Mouse (Mus musculus): ENCODE measurements around the gene Fbn1.

DNA sequence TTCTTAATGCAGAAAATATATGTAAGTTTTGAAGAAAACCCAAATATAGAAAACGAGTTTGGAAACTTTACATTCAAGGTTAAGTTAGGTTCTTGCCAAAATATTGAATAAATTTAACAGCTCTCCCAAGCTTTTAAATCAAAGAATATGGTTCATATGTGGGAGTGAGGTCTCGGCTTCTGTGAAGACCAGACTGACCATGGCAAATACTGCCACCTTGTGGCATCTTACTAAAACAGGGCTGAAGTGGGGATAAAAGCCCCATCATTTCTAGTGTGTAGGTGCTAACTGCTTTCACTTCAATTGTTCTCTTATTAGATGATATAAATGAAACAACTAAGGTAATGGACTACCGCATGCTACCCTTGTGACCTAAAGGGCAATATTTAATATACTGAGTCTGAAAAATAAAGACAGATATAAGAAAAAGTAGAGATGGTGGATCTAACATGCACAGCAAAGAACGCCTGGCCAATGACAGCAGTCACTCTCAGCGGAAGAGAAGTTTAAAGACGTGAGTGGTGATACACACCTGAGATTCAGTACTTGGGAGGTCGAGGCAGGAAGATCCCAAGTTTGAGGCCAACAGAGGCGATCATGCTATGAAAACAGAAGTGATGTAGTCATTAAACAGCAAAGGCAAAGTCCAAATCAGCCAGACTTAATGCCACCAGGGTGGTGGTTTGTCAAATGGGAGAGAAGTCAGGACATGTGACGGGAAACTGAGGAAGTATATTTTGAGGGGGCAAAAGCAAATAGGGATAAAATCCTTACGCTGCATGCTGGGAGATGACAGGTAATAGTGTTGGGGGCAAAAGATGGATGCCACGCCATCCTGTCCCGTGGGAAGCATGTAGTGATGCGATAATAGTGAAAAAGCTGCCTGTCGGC, 248.3 kb downstream of the Fbn1 start:
- no peak for TF ChIP-seq POLR2A (IDR thresholded peaks at IDR 0.05; ENCODE audit: borderline replicate concordance, control insufficient read depth, low read depth, low read length)
- peak; percentile 19; the same call in 1 of the 2 replicates for TF ChIP-seq CTCF (IDR thresholded peaks at IDR 0.05; ENCODE audit: control insufficient read depth, insufficient read depth, low read length)
